Mouse (Mus musculus) bone marrow, adult 2 months (tissue): ENCODE data around the gene Rnpep.

Experiments used
- CTCF ChIP-seq: fragments of 200-500 bp; IDR thresholded peaks from 2 replicates; pipeline ENCODE4 v1.5.1; 2011; ENCODE audit warnings: low read length, control low read depth; ENCODE audit not compliant: control insufficient read depth, insufficient read depth
- POLR2A ChIP-seq: fragments of 200-500 bp; IDR thresholded peaks from 2 replicates; pipeline ENCODE4 v1.6.1; 2011; ENCODE audit warnings: low read depth, mild to moderate bottlenecking, control low read depth, low read length, borderline replicate concordance; ENCODE audit not compliant: control insufficient read depth

- TF ChIP-seq CTCF = no peak
- TF ChIP-seq POLR2A = no peak
Observed at GRCm38 (mm10) chr1:135312201-135312600, 28.3 kb upstream of the Rnpep start.
